Mouse (Mus musculus) kidney, adult 8-10 months (tissue): ENCODE measurements at regions not wholly inside any gene's neighbourhood (a gene's known extent, or its start where the extent isn't known, plus 50 kb on each side); places are given as distances from the start of the nearest gene placed in this dataset.

Experiments
- DNase-seq, 2 experiments: peaks; one replicate each; pipeline ENCODE4 v3.0.0; 2022

- peak; percentile 22 to 49 for DNase-seq
Observed at GRCm38 (mm10) chr4:124236476-124236875, 318.7 kb upstream of the 4930535I16Rik start.

- peak; percentile 33 to 66 for DNase-seq
Observed at GRCm38 (mm10) chr4:124228537-124228936, 310.7 kb upstream of the 4930535I16Rik start.

DNA sequence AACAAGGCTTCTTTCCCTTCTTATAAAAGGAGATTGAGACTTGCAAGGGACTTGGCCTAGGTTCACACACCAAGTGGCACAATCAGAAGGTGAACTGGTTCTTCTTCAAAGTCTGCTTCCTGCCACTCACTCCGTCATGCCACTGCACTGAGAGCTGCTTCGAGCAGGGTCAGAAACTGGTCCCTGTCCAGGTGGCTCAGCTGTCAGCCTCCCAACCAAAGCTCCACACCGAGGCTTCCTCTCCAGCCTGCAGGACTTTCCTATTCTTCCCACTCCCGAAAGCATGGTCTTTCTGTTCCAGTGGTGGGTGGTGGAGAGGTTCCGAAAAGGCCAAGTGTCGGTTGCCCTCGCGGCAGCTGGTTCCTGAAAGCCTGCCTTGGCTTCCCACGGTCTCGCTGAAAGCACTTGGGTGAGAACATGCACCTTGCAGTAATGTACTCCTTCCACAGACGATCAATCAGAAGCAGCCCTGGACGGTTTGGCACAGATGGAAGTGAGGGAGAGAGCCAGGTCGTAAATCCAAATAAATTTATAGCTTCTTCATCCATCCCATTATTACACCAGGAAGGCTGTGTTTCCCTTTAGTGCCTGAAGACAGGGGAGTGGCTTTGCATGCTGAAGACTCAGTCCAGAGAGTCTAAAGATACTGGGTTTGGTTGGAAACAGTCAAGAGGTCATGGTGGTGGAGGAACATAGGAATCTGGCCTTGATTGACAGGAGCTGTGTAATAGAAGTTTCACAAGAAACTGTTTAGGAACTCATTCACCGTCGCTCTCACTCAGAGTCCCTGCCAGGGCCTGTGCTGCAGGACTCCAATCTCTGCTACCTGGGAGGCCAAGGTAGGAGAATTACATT is 306.1 kb upstream of the 4930535I16Rik start:
- DNase-seq = peak; percentile 3 to 20

GRCm38 (mm10) chr4:124221736-124222135 is 303.9 kb upstream of the 4930535I16Rik start:
- DNase-seq = no peak

DNA sequence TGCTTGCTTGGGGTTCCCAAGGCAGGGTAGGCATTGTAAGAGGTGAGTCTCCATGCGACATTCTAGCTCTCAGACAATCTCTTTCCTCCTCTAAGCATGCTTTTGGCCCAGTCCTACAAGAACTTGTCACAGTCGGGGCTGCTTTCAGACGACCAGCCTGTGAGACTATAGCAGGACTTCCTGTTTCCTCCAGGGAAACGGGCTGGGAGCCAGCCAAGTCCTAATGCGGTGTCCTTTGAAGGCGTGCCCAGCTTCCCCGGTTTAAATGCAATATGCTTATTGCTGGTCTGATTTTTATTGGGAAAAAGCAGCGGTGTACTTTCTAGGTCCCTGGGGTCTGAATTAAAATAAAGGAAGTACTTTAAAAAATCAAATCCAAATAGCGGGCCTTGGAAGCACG is 299.4 kb upstream of the 4930535I16Rik start:
- peak; percentile 57 to 71 for DNase-seq

DNA sequence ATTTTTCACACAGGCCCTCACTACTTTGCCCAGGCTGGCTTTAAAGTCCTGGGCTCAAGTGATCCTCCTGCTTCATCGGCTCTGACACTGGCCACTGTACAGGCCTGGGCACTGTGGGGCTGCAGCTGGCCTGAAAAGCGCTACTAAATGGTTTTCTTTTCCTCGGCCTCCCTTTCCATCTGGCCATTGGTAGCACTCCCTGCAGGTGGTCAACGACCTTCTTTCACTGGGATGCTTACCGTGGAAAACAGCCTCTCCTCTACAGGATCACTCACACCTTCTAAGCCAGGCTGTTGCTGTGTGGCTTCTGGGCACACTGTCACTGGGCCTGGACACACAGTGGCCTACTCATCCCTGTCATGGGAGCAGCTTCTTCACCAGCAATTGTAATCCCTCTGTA is 298.5 kb upstream of the 4930535I16Rik start:
- DNase-seq = no peak

- DNase-seq = no peak
Observed at GRCm38 (mm10) chr4:124215077-124215476, 297.3 kb upstream of the 4930535I16Rik start.

GRCm38 (mm10) chr4:124210103-124210502 is 292.3 kb upstream of the 4930535I16Rik start:
- DNase-seq = no peak

GRCm38 (mm10) chr4:124206480-124206879 is 288.7 kb upstream of the 4930535I16Rik start:
- no peak for DNase-seq

DNA sequence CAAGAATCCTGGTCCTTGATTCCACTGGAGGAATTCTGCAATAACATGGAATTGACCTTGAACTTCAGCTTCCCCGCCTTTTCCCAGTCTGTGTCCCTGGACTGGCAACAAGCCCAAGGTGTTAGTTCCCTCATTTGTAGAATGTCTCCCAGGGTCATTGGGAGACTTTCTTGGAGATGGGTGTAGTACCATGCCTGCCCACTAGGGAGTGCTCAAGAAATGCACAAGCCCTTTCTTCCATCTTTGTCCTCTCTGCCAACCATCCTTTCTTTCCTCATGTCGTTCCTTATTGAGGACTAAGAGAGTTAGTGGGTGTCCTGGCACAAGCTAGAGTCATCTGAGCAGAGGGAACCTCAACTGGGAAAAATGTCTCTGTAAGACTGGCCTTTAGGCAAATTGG is 285.9 kb upstream of the 4930535I16Rik start:
- peak in 1 of 2 experiments; percentile 32 for DNase-seq

GRCm38 (mm10) chr4:124199884-124200844 is 282.3 kb upstream of the 4930535I16Rik start:
- DNase-seq = no peak

GRCm38 (mm10) chr4:124198832-124199231 is 281.0 kb upstream of the 4930535I16Rik start:
- no peak for DNase-seq

DNA sequence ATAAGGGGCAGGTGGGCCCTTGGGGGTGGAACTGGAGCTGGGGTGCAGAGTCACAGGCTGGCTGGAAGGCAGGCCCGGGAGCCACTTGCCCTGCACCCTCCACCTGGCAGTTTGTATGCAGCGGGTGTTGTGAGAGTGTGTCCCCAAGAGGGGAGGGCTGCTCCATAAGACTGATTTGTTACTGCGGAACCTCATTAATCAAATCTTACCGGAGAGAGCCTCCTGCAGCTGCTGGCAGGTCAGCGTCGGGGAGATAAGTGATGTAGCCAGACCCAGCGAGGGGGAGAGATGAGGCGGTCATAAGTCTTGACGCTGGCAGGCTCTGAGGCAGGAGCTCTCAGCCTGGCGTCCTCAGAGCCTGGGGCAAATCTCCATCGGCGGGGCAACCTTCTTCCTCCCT is 278.9 kb upstream of the 4930535I16Rik start:
- DNase-seq = no peak

GRCm38 (mm10) chr4:124193059-124193721 is 275.4 kb upstream of the 4930535I16Rik start:
- DNase-seq = no peak

DNA sequence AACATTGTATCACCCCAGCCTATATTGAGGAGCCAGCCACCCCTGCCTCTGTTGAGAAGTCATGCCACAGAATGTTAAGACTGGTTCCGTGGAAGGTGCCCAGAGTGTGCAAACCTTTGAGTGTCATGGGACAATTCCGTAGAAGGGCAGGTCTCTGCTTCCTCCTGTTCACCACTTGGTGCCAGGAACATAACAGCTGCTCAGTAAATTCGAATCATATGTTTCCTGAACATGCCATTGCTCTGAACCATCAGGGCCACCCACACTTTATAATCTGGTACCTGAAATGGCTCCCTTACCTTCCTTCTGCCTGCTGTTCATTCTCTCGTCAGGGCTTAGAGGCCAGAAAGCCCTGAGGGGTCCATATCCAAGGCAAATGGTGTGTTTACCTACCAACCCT is 273.0 kb upstream of the 4930535I16Rik start:
- DNase-seq = no peak

DNA sequence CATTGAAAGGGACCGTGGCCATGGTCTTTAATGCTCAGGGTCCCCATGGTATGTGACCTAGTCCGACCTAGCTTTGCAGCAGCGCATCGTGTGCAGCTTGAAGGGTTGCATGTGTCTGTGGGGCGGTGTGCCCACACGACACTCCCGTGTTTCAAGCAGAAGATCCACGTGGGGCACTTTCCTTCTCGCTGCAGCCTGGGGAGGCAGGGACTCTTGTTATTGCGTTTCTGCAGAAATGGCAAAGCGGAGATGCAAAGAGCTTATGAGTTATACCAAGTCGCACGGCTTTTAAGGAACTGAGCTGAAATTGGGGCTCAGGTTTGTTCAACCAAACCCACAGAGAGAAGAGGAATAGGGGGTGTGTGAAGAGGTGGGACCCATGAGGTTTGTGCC is 272.2 kb upstream of the 4930535I16Rik start:
- DNase-seq = no peak

GRCm38 (mm10) chr4:124189352-124189992 is 271.6 kb upstream of the 4930535I16Rik start:
- no peak for DNase-seq

- no peak for DNase-seq
Observed at GRCm38 (mm10) chr4:124187108-124187507, 269.3 kb upstream of the 4930535I16Rik start.

DNA sequence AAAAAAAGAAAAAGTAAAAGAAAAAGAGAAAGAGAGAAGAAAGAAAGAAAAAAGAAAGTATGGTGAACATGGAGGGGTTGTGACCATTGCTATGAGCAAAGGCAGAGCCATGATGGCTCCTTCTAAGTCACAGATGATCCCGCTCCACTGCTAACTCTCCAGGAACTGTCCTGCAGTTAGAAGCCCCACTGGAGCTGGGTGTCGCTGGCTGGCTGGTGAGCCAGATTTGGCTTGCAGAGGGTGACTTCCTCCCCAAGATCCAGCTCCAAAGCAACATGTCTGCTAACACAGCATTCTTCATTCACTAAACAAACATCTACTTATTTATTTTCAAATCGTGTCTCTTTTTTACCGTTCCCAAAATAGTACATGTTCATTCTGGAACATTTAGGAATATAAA is 263.5 kb upstream of the 4930535I16Rik start:
- no peak for DNase-seq

DNA sequence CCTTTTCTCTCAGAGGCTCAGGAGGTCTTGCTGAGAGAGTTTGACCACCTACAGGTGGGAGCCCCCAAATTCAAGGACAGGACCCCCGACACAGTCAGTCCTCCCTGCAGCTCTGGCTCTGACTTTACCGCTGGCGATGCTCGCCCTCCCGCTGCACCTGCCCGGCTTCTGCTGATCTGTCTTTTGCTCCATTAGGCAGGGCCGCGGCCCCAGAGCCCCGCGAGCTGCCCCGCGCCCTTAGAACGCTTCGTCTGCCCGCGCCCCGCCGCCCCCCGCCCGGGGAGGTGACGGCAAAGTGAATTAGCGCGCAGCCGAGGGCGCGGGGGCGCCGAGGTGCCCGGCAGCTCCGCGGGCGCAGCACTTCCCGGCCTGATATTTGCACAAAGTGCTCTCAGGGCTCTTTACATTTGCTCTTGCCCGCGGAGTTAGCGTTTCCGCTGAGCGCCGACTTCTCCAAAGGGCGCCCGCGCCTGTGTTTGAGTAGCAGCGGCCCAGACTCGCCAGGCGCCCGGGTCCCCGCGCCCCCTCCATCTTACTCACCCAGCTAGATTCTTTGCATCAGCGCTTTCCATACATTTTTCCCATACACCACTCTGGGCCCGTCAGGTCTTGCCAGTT is 260.7 kb upstream of the 4930535I16Rik start:
- DNase-seq = no peak

GRCm38 (mm10) chr4:124175531-124175930 is 257.7 kb upstream of the 4930535I16Rik start:
- no peak for DNase-seq

GRCm38 (mm10) chr4:124154627-124155026 is 236.8 kb upstream of the 4930535I16Rik start:
- DNase-seq = no peak
